Mouse (Mus musculus) layer of hippocampus, adult 11-12 months (tissue): ENCODE measurements around the gene Hook2.

Experiments
- DNase-seq: peaks from one replicate; pipeline ENCODE4 v3.0.0; 2022; ENCODE audit warnings: low spot score

Gene Hook2

GRCm38 (mm10) chr8:85032622-85033311 is 42.4 kb downstream of the Hook2 start:
- DNase-seq, result no peak

DNA sequence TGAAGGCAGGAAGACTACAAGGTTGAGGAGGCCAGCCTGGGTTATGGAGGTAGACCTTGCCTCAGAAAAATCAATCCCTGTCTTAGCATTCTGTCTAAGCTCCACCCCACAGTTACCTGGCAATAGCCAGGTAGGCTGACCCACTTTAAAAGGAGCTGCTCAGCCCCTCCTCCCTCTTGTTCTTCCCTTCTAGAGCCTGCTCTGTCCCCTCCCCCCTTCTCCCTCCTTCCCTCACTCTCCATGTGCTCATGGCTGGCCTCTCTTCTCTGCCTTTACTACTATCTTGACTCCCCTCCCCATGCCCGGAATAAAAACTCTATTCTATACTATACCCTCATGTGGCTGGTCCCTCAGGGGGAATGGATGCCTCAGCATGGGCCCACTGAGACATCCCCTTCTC is 43.5 kb downstream of the Hook2 start:
- no peak for DNase-seq

GRCm38 (mm10) chr8:85034764-85035163 is 44.4 kb downstream of the Hook2 start:
- DNase-seq, result peak; percentile 73

DNA sequence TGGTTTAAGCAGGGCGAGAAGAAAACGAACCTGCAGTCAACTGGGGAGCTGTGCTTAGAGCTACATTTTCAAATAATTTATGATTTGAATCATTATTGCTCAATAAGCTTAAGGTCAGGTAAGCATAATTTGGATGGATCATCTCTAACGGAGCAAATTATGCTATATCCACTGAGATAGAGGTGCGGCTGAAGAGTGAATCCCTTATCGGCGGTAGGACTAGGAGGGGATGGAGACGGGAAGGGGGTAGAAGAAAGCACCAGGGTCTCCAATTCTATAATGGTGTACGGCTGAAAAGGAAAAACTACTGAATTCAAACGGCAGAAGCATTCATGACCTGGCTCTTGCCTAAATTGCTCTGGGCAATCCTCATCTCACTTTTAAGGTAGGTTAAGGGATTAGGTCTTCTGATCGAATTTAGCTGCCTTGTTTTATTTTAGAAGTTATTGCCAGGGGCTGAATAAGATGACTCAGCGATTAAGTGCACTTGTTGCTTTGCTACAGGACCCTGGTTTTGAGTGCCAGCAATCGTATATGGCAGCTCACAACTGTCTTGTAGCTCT is 44.8 kb downstream of the Hook2 start:
- no peak for DNase-seq

DNA sequence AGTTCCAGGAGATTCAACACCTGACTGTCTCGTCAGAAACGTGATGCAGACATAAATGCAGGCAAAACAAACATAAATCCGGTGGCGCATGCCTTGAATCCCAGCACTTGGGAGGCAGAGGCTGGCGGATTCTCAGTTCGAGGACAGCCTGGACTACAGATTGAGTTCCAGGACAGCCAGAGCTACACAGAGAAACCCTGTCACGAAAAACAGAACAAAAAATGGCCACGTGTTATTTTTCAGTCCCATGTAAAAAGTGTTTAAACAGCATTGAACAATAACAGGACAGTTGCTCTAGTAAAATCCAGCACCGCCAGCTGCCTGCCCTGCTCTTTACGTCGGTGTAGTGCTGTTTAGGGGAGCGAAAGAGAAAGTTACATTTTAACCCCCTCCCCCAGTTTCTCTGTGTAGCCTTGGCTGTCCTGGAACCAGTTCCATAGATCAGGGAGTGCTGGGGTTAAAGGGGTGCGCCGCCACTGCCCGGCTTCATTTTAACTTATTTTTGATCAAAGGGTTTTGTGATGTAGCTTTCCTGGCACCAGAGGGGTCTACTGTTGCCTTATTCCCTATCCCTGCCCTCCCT is 45.4 kb downstream of the Hook2 start:
- no peak for DNase-seq

GRCm38 (mm10) chr8:85036381-85036717 is 45.9 kb downstream of the Hook2 start:
- DNase-seq, result no peak

- DNase-seq, result peak; percentile 94
These were observed 46.4 kb downstream of the Hook2 start, which contains the start of gene Tnpo2 for GRCm38 (mm10) chr8:85036718-85037365. TSS of gene Tnpo2 (plus strand) at chr8:85036915.

- no peak for DNase-seq
These were observed 46.9 kb downstream of the Hook2 start for GRCm38 (mm10) chr8:85037366-85037680.

- DNase-seq, result peak; percentile 37
These were observed 47.5 kb downstream of the Hook2 start for GRCm38 (mm10) chr8:85037681-85038531.

GRCm38 (mm10) chr8:85043619-85044018 is 53.2 kb downstream of the Hook2 start:
- no peak for DNase-seq
